Mouse (Mus musculus) fat pad, adult 2 months (tissue): Measurements from ENCODE around the gene Igfbp1.

Experiments used
- DNase-seq: peaks from one replicate; pipeline ENCODE4 v3.0.0-alpha.2; 2011; ENCODE audit warnings: low read depth, low spot score; ENCODE audit errors: extremely low read depth

The Igfbp1 gene

GRCm38 (mm10) chr11:7197491-7197941 is at the start of gene Igfbp1:
Gene Igfbp1 (plus strand): TSS chr11:7197782.
- DNase-seq: no peak

- DNase-seq: no peak
These were observed 49.6 kb upstream of the Igfbp1 start for GRCm38 (mm10) chr11:7147945-7148344.

GRCm38 (mm10) chr11:7149471-7149870 is 48.1 kb upstream of the Igfbp1 start:
- DNase-seq: no peak

GRCm38 (mm10) chr11:7150511-7150910 is 47.1 kb upstream of the Igfbp1 start:
- no peak for DNase-seq

GRCm38 (mm10) chr11:7152371-7152770 is 45.2 kb upstream of the Igfbp1 start:
- no peak for DNase-seq

- DNase-seq: no peak
These were observed 44.5 kb upstream of the Igfbp1 start for GRCm38 (mm10) chr11:7153081-7153480.

DNA sequence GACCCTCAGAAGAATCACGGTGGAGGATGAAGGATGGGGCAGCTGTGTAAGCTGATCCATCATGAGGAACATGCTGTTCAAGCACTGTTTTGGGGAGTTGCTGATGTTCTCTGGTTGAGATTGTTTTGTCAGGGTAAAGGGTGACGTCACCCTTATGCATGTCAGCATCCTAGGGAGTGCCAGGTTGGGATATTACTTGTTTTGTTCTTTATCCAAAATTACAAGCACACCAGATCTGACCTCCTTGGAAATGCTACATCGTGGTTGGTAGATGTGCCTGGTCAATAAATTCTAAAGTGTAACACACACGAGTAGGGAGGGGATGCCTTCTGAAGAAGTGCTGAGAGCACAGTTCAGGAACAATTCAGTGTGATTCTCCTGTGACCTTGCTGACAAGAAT is 41.2 kb upstream of the Igfbp1 start:
- DNase-seq: no peak

DNA sequence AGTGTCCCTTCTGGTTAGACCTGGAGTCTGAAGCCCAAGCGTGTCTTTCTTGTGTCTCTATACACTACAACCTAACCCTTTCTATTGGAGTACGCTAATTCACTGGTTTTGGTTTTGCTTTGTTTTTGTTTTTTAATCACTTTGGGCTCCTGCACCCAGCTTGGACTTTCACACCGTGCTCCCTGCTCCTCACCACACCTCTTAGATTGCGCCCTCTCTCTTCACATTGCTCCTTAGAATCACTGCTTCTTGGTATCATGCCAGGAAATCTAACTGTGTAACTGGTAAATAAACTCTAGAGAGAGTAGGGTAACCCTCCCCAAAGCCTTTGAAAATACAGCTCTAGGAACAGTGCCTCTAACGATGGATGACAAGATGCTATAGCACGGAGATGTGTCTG is 39.4 kb upstream of the Igfbp1 start:
- no peak for DNase-seq

- no peak for DNase-seq
These were observed 37.4 kb upstream of the Igfbp1 start for GRCm38 (mm10) chr11:7160146-7160545.

DNA sequence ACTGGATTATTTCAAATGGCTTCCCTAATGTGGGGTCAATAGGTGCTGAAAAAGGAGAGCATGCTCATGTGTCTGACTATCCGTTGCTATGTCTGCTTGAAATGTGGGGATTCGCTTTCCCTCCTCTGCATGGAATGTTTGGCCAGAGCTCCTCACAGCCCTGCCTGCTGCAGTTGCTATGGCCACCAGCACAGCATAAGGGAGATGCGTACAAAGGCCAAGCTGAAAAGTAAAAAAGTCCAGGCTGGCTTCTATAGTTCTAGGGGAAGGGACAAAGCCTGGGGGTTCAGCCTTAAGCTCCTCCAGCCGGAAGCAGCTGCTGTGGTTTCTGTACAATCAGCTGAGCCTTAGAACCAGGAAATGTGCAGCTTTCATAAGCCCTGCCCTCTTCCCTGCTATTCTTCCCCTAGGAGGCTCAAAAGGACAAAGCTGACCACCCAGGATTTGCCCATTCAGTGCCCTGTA is 36.9 kb upstream of the Igfbp1 start:
- no peak for DNase-seq

GRCm38 (mm10) chr11:7161502-7162174 is 35.9 kb upstream of the Igfbp1 start:
- no peak for DNase-seq

DNA sequence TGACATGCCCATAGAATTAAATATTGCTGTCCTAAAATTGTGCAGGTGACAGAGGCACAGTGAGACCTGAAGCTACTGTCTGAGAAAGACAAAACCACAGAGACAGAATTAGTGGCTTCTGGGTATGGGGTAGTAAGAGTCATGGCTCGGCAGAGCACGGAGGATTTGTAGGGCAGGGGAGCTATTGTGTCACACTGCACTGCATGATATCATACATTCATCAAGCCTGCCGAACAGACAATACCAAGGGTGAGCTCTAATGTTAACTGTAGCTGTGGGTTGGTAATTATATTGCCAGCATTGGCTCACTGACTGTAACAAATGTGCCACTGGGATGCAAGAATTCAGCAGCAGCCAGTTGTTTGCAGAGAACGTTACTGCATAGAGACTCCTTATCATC is 33.2 kb upstream of the Igfbp1 start:
- no peak for DNase-seq

DNA sequence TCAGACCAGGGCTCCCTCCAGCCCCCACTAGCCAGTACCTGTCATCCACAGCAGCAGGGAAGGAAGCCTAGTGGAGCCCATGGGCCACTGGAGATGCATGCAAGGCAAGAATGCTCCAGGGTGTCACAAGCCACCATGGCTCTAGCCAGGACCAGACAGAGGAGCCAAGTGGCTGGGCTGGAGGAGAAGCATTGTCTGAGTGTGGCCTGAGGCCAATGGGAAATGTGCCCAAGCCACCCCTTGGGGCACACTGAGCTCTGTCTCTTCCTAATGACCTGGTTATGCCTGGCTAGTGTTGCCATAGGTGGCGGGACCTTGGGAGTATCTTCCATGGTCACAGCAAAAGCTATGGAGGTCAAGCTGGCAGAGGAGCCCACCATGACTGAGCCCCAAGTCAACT is 27.9 kb upstream of the Igfbp1 start:
- no peak for DNase-seq

DNA sequence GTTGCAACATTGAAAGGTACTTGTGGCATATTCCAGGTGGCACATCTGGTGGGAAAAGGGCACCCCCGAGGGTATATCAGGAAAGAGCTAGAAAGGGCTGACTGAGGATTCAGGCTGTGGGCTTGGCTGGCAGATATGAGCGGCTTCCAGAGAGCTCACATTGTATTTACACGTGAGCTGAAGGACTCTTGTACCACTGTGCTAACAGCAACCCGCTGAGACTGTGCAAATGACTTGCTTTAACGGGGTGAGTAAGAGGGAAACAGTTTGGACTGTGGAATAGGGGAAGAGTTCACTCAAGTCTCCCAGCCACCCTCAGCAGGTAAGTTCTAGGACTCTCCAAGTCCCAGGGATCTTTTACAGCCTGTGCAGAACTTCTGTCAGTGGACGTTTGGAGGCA is 23.9 kb upstream of the Igfbp1 start:
- no peak for DNase-seq

GRCm38 (mm10) chr11:7178724-7179123 is 18.9 kb upstream of the Igfbp1 start:
- no peak for DNase-seq

DNA sequence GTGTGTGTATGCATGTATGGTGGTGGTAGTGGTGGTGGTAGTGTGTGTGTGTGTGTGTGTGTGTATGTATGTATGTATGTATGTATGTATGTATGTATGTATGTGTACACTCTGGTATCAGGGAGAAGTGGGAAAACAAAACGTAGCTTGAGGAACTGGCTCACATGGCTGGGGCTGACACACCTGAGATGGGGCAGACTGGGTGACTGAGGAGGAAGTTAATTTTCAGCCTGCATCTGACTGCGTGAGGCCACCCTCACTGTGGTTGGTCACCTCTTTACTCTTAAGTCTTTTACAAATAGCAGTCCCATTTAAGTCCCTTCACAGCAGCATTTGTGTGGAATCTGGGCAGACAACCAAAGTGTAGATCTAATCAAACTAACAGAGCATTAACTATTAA is 18.3 kb upstream of the Igfbp1 start:
- no peak for DNase-seq

DNA sequence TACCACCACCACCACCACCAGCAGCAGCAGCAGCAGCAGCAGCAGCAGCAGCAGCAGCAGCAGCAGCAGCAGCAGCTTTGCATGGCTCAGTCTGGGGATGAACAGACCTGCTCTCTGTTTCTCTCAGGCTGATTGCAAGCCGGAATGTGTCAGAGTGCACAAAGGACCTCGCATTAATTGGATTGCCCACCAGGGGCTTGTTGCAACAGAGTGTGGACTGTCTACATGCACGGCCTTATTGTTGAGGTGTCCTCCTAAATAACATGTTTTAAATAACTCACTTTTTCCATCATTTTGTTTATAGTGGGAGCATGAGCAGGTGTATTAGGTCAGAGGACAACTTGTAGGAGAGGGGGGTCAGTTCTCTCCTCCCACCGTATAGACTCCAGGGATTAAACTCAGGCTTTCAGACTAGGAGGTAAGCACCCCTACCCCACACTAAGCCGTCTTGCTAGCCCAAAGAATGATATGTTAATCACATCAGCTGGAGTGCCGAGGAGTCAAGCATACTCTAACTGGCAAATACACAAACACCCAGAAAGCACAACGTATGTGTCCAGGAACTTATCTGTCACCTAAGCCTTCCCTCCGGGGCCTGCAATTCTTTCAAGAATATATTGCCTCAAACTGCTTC is 15.1 kb upstream of the Igfbp1 start:
- DNase-seq: no peak

DNA sequence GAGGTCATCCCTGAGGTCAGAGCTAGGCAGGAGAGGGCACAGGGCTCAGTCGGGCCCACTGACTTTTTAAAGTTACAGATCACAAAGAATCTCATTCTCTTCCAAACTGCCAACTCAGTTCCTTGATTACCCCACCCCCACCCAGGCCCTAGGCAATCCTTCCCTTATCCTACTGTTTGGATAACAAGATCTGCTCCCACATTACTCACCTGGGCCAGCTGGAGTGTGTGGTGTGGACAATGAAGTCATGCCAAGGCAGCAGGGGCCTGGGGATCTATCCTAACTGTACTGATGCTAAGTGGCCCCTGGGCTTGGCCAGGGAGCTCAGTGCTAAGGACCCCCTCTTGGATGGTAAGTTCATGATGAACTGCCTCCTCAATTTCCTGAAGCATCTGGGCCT is 13.2 kb upstream of the Igfbp1 start:
- DNase-seq: no peak

DNA sequence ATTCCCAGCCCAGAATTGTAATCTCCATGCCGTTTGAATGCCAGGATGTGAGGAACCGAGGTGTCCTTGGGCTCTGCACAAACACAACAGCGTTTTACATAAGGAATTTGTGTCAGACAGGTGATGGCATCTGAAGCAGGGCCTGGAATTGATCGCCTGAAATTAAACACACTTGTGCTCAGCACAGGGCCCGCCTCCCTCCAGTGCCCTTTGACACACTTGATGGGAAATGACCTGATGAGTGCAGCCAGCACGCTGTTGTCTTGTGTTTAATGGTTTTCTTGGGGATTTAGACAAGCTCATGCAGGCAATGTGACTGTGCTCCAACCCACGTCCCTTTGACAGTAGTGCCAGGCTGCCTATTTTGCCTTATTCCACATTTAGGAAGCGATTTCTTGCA is 10.1 kb upstream of the Igfbp1 start:
- no peak for DNase-seq

GRCm38 (mm10) chr11:7188469-7188868 is 9.1 kb upstream of the Igfbp1 start, which contains the start of gene Gm11985:
Gene Gm11985 (minus strand): TSS chr11:7188569.
- no peak for DNase-seq

DNA sequence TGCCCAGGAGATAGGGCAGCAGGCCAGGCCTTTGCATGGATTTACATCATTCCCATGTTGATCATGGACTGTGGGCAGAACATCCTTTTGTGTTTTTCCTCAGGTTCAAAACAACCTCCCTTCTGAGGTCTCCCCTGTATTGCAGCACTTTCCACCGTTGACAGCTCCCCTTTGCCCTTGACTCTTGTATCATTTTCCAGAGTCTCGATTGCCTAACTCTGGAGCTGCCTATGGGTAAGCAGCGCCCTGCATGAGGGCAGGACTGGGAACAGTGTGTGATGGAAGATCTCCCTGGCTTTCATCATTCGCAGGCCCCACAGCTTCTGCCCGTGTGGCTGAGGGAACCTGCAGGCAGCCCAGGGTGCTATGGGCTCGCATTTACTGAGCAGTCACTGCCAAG is 4.9 kb upstream of the Igfbp1 start:
- no peak for DNase-seq

DNA sequence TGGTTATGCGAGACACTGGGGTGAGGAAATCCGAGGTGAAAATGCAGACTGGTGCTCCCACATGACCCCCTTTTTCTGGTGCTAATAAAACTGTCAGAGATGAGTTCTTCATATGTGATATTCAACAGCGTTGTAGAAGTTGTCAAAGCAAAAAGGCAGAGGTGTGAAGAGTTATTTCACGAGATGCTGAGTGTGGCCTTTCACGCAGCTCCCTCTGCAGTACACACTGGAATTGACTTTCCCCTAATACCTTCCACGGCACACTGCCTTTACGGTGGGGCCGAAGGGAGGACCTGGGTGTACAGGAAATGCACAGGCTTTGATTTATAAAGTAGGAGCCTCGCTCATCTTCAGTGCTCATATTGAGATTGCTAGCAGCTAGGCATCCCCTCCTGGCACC is 4.4 kb upstream of the Igfbp1 start:
- DNase-seq: no peak
